Mouse (Mus musculus) gastrocnemius, postnatal 10 days (tissue): ENCODE measurements at regions not wholly inside any gene's neighbourhood (a gene's known extent, or its start where the extent isn't known, plus 50 kb on each side); places are given as distances from the start of the nearest gene placed in this dataset.
A peak's percentile ranks its signal among the peaks of the same experiment; 100 is the strongest.

Experiments used
- DNase-seq: peaks from one replicate; pipeline ENCODE4 v3.0.0; 2021; ENCODE audit warnings: mixed read lengths

DNA sequence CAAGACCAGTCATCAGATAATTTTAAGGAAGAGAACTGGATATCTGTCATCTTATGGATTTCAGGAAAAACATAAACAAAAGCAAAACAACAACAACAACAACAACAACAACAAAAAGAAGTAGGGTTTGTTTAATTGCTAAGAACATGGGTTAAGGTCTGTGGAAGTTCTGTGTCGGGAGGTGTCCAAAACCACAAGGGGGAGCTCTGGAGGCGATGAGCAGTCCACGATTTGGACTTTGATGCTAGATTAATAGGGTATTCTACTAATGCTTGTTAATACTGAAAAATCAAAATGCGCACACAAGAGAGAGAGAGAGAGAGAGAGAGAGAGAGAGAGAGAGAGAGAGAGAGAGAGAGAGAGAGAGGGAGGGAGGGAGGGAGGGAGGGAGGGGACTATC lies 692.0 kb upstream of the Car10 start:
- peak; percentile 13 for DNase-seq

DNA sequence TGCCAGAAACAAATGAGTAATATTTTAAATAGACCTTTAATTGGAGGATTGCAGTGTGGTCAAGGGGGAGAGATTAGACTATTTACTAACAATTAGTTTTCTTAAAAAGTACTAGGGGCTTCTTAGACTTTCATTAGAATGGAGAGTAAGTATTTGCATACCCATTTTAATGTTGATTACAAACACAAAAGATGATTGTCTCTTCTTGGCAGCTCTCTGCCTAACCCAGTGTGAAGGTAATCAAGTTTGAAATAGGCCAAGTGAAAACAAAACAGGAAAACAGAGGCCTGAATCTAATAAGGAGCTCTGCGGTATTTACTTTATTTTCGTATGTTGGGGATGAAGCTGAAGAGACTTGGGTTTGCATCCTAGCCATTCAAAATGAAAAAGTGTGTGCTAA lies 646.5 kb upstream of the Car10 start:
- no peak for DNase-seq

DNA sequence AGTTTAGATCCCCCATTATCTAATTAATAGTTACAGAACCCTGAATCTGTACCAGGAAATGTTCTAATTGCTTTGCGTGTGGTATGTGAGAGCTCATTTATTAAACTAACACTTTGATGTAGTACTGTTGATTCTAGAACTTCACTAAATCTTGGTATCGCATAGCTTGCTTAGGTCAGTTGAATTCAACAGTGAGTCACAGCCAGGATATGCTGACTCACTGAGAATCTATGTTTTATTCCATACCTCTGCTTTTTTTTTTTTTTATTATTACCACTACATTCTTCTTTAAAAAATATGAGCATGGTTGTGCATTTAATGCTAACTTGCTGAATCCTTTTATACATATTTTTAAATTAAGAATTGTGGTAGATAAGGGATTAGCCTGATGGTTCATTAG lies 602.5 kb upstream of the Car10 start:
- DNase-seq = no peak
